Mouse (Mus musculus) B cell, adult 2 months (primary cell): Measurements from ENCODE around the gene Myb.

Experiments
- DNase-seq, 2 experiments: peaks; one replicate each; pipeline ENCODE4 v3.0.0; 2022

Gene Myb

GRCm38 (mm10) chr10:21076137-21076536, 84.6 kb downstream of the Myb start:
- no peak for DNase-seq
